ENCODE assay signal across 10 mouse cellular contexts in genomic region chr16:36944895-36945424, GRCm38 (mm10). TPM values are rescaled to one million over a fixed set of nuclear protein-coding genes. Genes with fewer than 3 reads are reported as not detected.
DNase-seq lines count a peak whose midpoint lies in the region; ATAC-seq and TF ChIP-seq lines count a peak whose summit lies in the region.
"Had no signal": no experiment of that assay in that cellular context is flagged by ENCODE, and none has a peak within 500 bp of the region (broad histone marks: within the 10 kb centered on the region; RNA-seq: fewer than 3 reads in every experiment).

No protein-coding gene starts in this region.

- H3K27me3 ChIP-seq in heart, embryonic 11.5 days (ENCODE audit: control insufficient read depth, insufficient read depth, low read length), result no peaks in the 10 kb centered on the region
- H3K27me3 ChIP-seq in heart, postnatal 0 days (ENCODE audit: control insufficient read depth, insufficient read depth, low read length), result no peaks in the 10 kb centered on the region
- H3K27me3 ChIP-seq in midbrain, embryonic 14.5 days (ENCODE audit: control insufficient read depth, insufficient read depth, low read length), result no peaks in the 10 kb centered on the region
- H3K27me3 ChIP-seq in liver, postnatal 0 days (ENCODE audit: insufficient read depth, low read length), result no peaks in the 10 kb centered on the region
- H3K27me3 ChIP-seq: heart, embryonic 13.5 days; limb, embryonic 15.5 days had no signal

- no peak overlapping the region for H3K4me3 ChIP-seq in heart, embryonic 11.5 days (ENCODE audit: low read depth, low read length)
- no peak overlapping the region for H3K4me3 ChIP-seq in heart, postnatal 0 days (ENCODE audit: low read depth, low read length)
- no peak overlapping the region for H3K4me3 ChIP-seq in midbrain, embryonic 14.5 days (replicated peaks; ENCODE audit: low read depth, low read length)
- no peak overlapping the region for H3K4me3 ChIP-seq in liver, postnatal 0 days (ENCODE audit: low read depth, low read length)
- H3K4me3 ChIP-seq: heart, embryonic 13.5 days; limb, embryonic 15.5 days had no signal

- H3K36me3 ChIP-seq in heart, embryonic 11.5 days (ENCODE audit: control insufficient read depth, insufficient read depth, low read length), result no peaks in the 10 kb centered on the region
- H3K36me3 ChIP-seq in heart, postnatal 0 days (replicated peaks; ENCODE audit: control insufficient read depth, insufficient read depth, low read length), result no peaks in the 10 kb centered on the region
- H3K36me3 ChIP-seq in midbrain, embryonic 14.5 days (ENCODE audit: control insufficient read depth, insufficient read depth, low read length), result no peaks in the 10 kb centered on the region
- H3K36me3 ChIP-seq in liver, postnatal 0 days (replicated peaks; ENCODE audit: insufficient read depth, low read length), result no peaks in the 10 kb centered on the region; the same call in none of the 2 replicates
- H3K36me3 ChIP-seq: heart, embryonic 13.5 days; limb, embryonic 15.5 days had no signal

- TF ChIP-seq CTCF in heart, postnatal 0 days (IDR thresholded peaks at IDR 0.05; ENCODE audit: low read depth), result peak; percentile 31
- TF ChIP-seq CTCF in liver, postnatal 0 days (IDR thresholded peaks at IDR 0.05; ENCODE audit: low read depth), result no peak

- no peak overlapping the region for H3K27ac ChIP-seq in heart, embryonic 11.5 days (ENCODE audit: low read depth, low read length)
- H3K27ac ChIP-seq in heart, postnatal 0 days (ENCODE audit: low read depth), result peak overlapping the region; percentile 65
- H3K27ac ChIP-seq in midbrain, embryonic 14.5 days (replicated peaks; ENCODE audit: low read depth, low read length), result no peak overlapping the region
- H3K27ac ChIP-seq in liver, postnatal 0 days (ENCODE audit: low read depth), result no peak overlapping the region
- H3K27ac ChIP-seq: heart, embryonic 13.5 days; limb, embryonic 15.5 days had no signal

- 56% methylated on average over 12 of the region's 12 CpGs for WGBS in heart, embryonic 11.5 days (ENCODE audit: insufficient replicate concordance)
- 59% methylated on average over 12 of the region's 12 CpGs for WGBS in heart, postnatal 0 days
- 6% methylated on average over 12 of the region's 12 CpGs for WGBS in midbrain, embryonic 14.5 days
- 86% methylated on average over 12 of the region's 12 CpGs for WGBS in liver, postnatal 0 days (ENCODE audit: insufficient replicate concordance)

- no peak for ATAC-seq in heart, embryonic 11.5 days (replicated peaks; ENCODE audit: insufficient number of reproducible peaks, low FRiP score, low TSS enrichment)
- peak; percentile 88 for ATAC-seq in heart, postnatal 0 days (ENCODE audit: insufficient read depth, low read depth)
- ATAC-seq in midbrain, embryonic 14.5 days (ENCODE audit: low FRiP score, low TSS enrichment), result peak; percentile 60; the same call in 1 of the 2 replicates
- no peak; the same call in 1 of the 2 replicates for ATAC-seq in liver, postnatal 0 days
- no peak for ATAC-seq in monocyte, adult 5-6 weeks (replicated peaks; ENCODE audit: insufficient number of reproducible peaks, low FRiP score, low TSS enrichment, poor library complexity, severe bottlenecking)

- peak; percentile 75 to 86 for DNase-seq in heart, adult 18-20 months
- DNase-seq in cerebellum, postnatal 14 days, result peak; percentile 50 to 68
- peak; percentile 20 for DNase-seq in heart, postnatal 0 days (ENCODE audit: low spot score)
- DNase-seq in midbrain, embryonic 14.5 days, result peak; percentile 31
- no peak for DNase-seq in liver, postnatal 0 days
- DNase-seq in lung, postnatal 14 days, result no peak

- H3K4me2 ChIP-seq in heart, embryonic 11.5 days, result no peak overlapping the region
- no peak overlapping the region for H3K4me2 ChIP-seq in heart, postnatal 0 days (ENCODE audit: low read depth, low read length)
- H3K4me2 ChIP-seq in midbrain, embryonic 14.5 days (ENCODE audit: low read length), result no peak overlapping the region
- H3K4me2 ChIP-seq in liver, postnatal 0 days (ENCODE audit: low read depth, low read length), result no peak overlapping the region
- H3K4me2 ChIP-seq: heart, embryonic 13.5 days; limb, embryonic 15.5 days had no signal

- no peaks in the 10 kb centered on the region for H3K4me1 ChIP-seq in heart, embryonic 11.5 days (ENCODE audit: control insufficient read depth, insufficient read depth, low read length)
- peaks cover 10% of the 10 kb centered on the region for H3K4me1 ChIP-seq in heart, postnatal 0 days (ENCODE audit: control insufficient read depth, insufficient read depth)
- H3K4me1 ChIP-seq in midbrain, embryonic 14.5 days (ENCODE audit: control insufficient read depth, insufficient read depth, low read length), result peaks cover 3% of the 10 kb centered on the region; the same call in 1 of the 2 replicates
- H3K4me1 ChIP-seq in liver, postnatal 0 days (ENCODE audit: insufficient read depth), result peaks cover 6% of the 10 kb centered on the region; the same call in 1 of the 2 replicates
- H3K4me1 ChIP-seq: limb, embryonic 15.5 days had no signal

- 0 out of 2 replicates have a peak, but pooled peaks have one; percentile 20 for TF ChIP-seq EP300 in heart, postnatal 0 days (IDR thresholded peaks at IDR 0.05; ENCODE audit: low read depth)
- TF ChIP-seq EP300 in liver, postnatal 0 days (IDR thresholded peaks at IDR 0.05; ENCODE audit: low read depth), result no peak

- no peak overlapping the region for H3K9ac ChIP-seq in heart, embryonic 11.5 days (ENCODE audit: low read depth, low read length)
- H3K9ac ChIP-seq in heart, postnatal 0 days (replicated peaks; ENCODE audit: low read depth, low read length), result no peak overlapping the region
- H3K9ac ChIP-seq in midbrain, embryonic 14.5 days (replicated peaks; ENCODE audit: low read length), result no peak overlapping the region
- no peak overlapping the region for H3K9ac ChIP-seq in liver, postnatal 0 days (replicated peaks)
- H3K9ac ChIP-seq: heart, embryonic 13.5 days; limb, embryonic 15.5 days had no signal

- no peaks in the 10 kb centered on the region for H3K9me3 ChIP-seq in heart, embryonic 11.5 days (replicated peaks; ENCODE audit: control insufficient read depth, low read length)
- H3K9me3 ChIP-seq in heart, postnatal 0 days (replicated peaks; ENCODE audit: control insufficient read depth, low read length), result no peaks in the 10 kb centered on the region
- H3K9me3 ChIP-seq in midbrain, embryonic 14.5 days (ENCODE audit: control insufficient read depth, low read length), result no peaks in the 10 kb centered on the region
- no peaks in the 10 kb centered on the region for H3K9me3 ChIP-seq in liver, postnatal 0 days (ENCODE audit: low read length)
- H3K9me3 ChIP-seq: heart, embryonic 13.5 days; limb, embryonic 15.5 days had no signal

RNA-seq across cellular contexts. Expression of gene Hcls1, which starts 10.2 kb away (rescaled TPM):
- 10 to 100 TPM in 1 of 2 experiments, 1 to 10 TPM in 1; 10.0 to 12.4 TPM for total RNA-seq in heart, adult 18-20 months (2021)
- polyA plus RNA-seq in heart, embryonic 11.5 days (2014; fragmentation: Nextera tagmentation; extraction: Ambion mirVana), result 1.0 and 1.5 TPM in 2 replicates
- 2.3 and 3.9 TPM in 2 replicates for total RNA-seq in heart, postnatal 0 days (2014; rRNA removed; ENCODE audit: low replicate concordance)
- 4.3 and 4.7 TPM in 2 replicates for polyA plus RNA-seq in heart, postnatal 0 days (2015; fragmentation: Nextera tagmentation; extraction: Ambion mirVana)
- 0.84 and 1.3 TPM in 2 replicates for polyA plus RNA-seq in midbrain, embryonic 14.5 days (2014; fragmentation: Nextera tagmentation; extraction: Ambion mirVana)
- polyA plus RNA-seq in liver, postnatal 0 days (2015; fragmentation: Nextera tagmentation; extraction: Ambion mirVana), result 17.7 and 18.4 TPM in 2 replicates
- total RNA-seq in monocyte, adult 5-6 weeks (2017), result 630 to 720 TPM (median 692 TPM) in 3 replicates

RNA-seq across cellular contexts. Expression of gene Fbxo40, which starts 45.3 kb away (rescaled TPM):
- total RNA-seq in heart, adult 18-20 months (2021), result 100 to 1,000 TPM; 187 to 205 TPM
- 6.8 and 7.9 TPM in 2 replicates for polyA plus RNA-seq in heart, embryonic 11.5 days (2014; fragmentation: Nextera tagmentation; extraction: Ambion mirVana)
- 64.8 and 86.4 TPM in 2 replicates for total RNA-seq in heart, postnatal 0 days (2014; rRNA removed; ENCODE audit: low replicate concordance)
- 16.9 and 19.4 TPM in 2 replicates for polyA plus RNA-seq in heart, postnatal 0 days (2015; fragmentation: Nextera tagmentation; extraction: Ambion mirVana)
- polyA plus RNA-seq in midbrain, embryonic 14.5 days (2014; fragmentation: Nextera tagmentation; extraction: Ambion mirVana), result not detected in 2 replicates
- 0.06 TPM in 1 of 2 replicates, not detected in the other for polyA plus RNA-seq in liver, postnatal 0 days (2015; fragmentation: Nextera tagmentation; extraction: Ambion mirVana)
- total RNA-seq in monocyte, adult 5-6 weeks (2017), result 0.29 to 0.38 TPM in 2 of 3 replicates, not detected in the other

Comparison
In these comparisons a context has a peak if more than half of its experiments do, and no peak if none do; other contexts are left out.
1. ATAC-seq: peak in heart, postnatal 0 days (single experiment) and midbrain, embryonic 14.5 days (single experiment); none in heart, embryonic 11.5 days (single experiment), liver, postnatal 0 days (single experiment) and monocyte, adult 5-6 weeks (single experiment).
2. DNase-seq: peak in heart, adult 18-20 months (2 of 2), cerebellum, postnatal 14 days (2 of 2), heart, postnatal 0 days (single experiment) and midbrain, embryonic 14.5 days (single experiment); none in liver, postnatal 0 days (single experiment) and lung, postnatal 14 days (single experiment).